Mouse (Mus musculus) adrenal gland (tissue): ENCODE results near the gene Mpdz.

Experiments
- intact Hi-C: fragments of 180-260 bp; cut with DNase I; formaldehyde crosslinking; loops from one replicate; pipeline ENCODE4 v1.15.1; 2025
- long read RNA-seq, 2 experiments: library from polyadenylated mRNA; unstranded; transcript quantifications; one replicate each; pipeline ENCODE4 v2.0.0; 2020; ENCODE audit warnings: borderline replicate concordance in 1 of 2; ENCODE audit not compliant: insufficient replicate concordance in 1 of 2

Gene Mpdz
- long read RNA-seq, experiment 1, partial matches to known transcripts: 5 of 8 reads
- long read RNA-seq, experiment 1, other reads (novel, unspliced or antisense): 2 of 8 reads
- long read RNA-seq, experiment 2, partial matches to known transcripts: 12 of 14 reads
- long read RNA-seq, experiment 2, other reads (novel, unspliced or antisense): 1 of 14 reads

GRCm38 (mm10) chr4:81442078-81442981, at the start of gene Mpdz:
Gene Mpdz (minus strand): TSS chr4:81442815.
- intact Hi-C loops: no loop called here

- intact Hi-C loops: loop anchor here (5.0 to 10.0 kb wide), 2 partner anchors 72 to 1124 kb away; no protein-coding TSS in a partner anchor
Observed at GRCm38 (mm10) chr4:81490556-81490955, 47.9 kb upstream of the Mpdz start.

- intact Hi-C loops: no loop called here
Observed at GRCm38 (mm10) chr4:81484603-81485002, 42.0 kb upstream of the Mpdz start.

- intact Hi-C loops: no loop called here
Observed at GRCm38 (mm10) chr4:81483887-81484602, 41.4 kb upstream of the Mpdz start.

- intact Hi-C loops: no loop called here
Observed at GRCm38 (mm10) chr4:81483159-81483558, 40.5 kb upstream of the Mpdz start.

GRCm38 (mm10) chr4:81466821-81467220, 24.2 kb upstream of the Mpdz start:
- intact Hi-C loops: loop anchor here (5.0 kb wide), 1 partner anchor 95 kb away; no protein-coding TSS in a partner anchor

- intact Hi-C loops: loop anchor here (5.0 kb wide), 1 partner anchor 93 kb away; no protein-coding TSS in a partner anchor
Observed at GRCm38 (mm10) chr4:81465172-81465571, 22.6 kb upstream of the Mpdz start.

- intact Hi-C loops: no loop called here
Observed at GRCm38 (mm10) chr4:81462253-81462652, 19.6 kb upstream of the Mpdz start.

GRCm38 (mm10) chr4:81458921-81459320, 16.3 kb upstream of the Mpdz start:
- intact Hi-C loops: no loop called here

GRCm38 (mm10) chr4:81453806-81454205, 11.2 kb upstream of the Mpdz start:
- intact Hi-C loops: no loop called here

GRCm38 (mm10) chr4:81452183-81452582, 9.6 kb upstream of the Mpdz start:
- intact Hi-C loops: no loop called here

GRCm38 (mm10) chr4:81449413-81449812, 6.8 kb upstream of the Mpdz start:
- intact Hi-C loops: no loop called here

GRCm38 (mm10) chr4:81443566-81443965, 951 bp upstream of the Mpdz start:
- intact Hi-C loops: no loop called here

GRCm38 (mm10) chr4:81433961-81434360, 8.7 kb downstream of the Mpdz start:
- intact Hi-C loops: no loop called here

- intact Hi-C loops: no loop called here
Observed at GRCm38 (mm10) chr4:81430826-81431225, 11.8 kb downstream of the Mpdz start.

- intact Hi-C loops: no loop called here
Observed at GRCm38 (mm10) chr4:81430105-81430504, 12.5 kb downstream of the Mpdz start.

GRCm38 (mm10) chr4:81429670-81430069, 12.9 kb downstream of the Mpdz start:
- intact Hi-C loops: no loop called here

- intact Hi-C loops: no loop called here
Observed at GRCm38 (mm10) chr4:81423556-81423955, 19.1 kb downstream of the Mpdz start.

- intact Hi-C loops: no loop called here
Observed at GRCm38 (mm10) chr4:81421621-81422020, 21.0 kb downstream of the Mpdz start.

GRCm38 (mm10) chr4:81415324-81416026, 27.1 kb downstream of the Mpdz start:
- intact Hi-C loops: no loop called here

- intact Hi-C loops: no loop called here
Observed at GRCm38 (mm10) chr4:81414684-81415323, 27.8 kb downstream of the Mpdz start.
